Mouse (Mus musculus): ENCODE measurements around the gene Trim27. TPM values are rescaled to one million over a fixed set of nuclear protein-coding genes. Genes with fewer than 3 reads are reported as not detected.

The Trim27 gene
- total RNA-seq, 4 experiments from 2014 or later, result 37.2 to 44.2 (median 40.2) TPM

GRCm38 (mm10) chr13:21172241-21173027 is 6.8 kb upstream of the Trim27 start:
- DNase-seq (ENCODE audit: low spot score in 2 of 2), result peak in 1 of 2 experiments; percentile 80

GRCm38 (mm10) chr13:21173072-21173471 is 6.2 kb upstream of the Trim27 start:
- DNase-seq (ENCODE audit: low spot score in 2 of 2), result peak; percentile 65 to 69

GRCm38 (mm10) chr13:21176733-21177132 is 2.5 kb upstream of the Trim27 start:
- no peak for DNase-seq (ENCODE audit: low spot score in 2 of 2)

GRCm38 (mm10) chr13:21177657-21178056 is 1.6 kb upstream of the Trim27 start:
- DNase-seq (ENCODE audit: low spot score in 2 of 2), result no peak

- no peak for DNase-seq (ENCODE audit: low spot score in 2 of 2)
These were observed 881 bp upstream of the Trim27 start for GRCm38 (mm10) chr13:21178364-21178763.

GRCm38 (mm10) chr13:21179724-21180550 is 692 bp downstream of the Trim27 start:
- peak; percentile 79 to 85 for DNase-seq (ENCODE audit: low spot score in 2 of 2)

- DNase-seq (ENCODE audit: low spot score in 2 of 2), result no peak
These were observed 1.6 kb downstream of the Trim27 start for GRCm38 (mm10) chr13:21180551-21181530.

GRCm38 (mm10) chr13:21181996-21182395 is 2.8 kb downstream of the Trim27 start:
- DNase-seq (ENCODE audit: low spot score in 2 of 2), result no peak

GRCm38 (mm10) chr13:21183066-21183465 is 3.8 kb downstream of the Trim27 start:
- DNase-seq (ENCODE audit: low spot score in 2 of 2), result no peak

GRCm38 (mm10) chr13:21183661-21184060 is 4.4 kb downstream of the Trim27 start:
- no peak for DNase-seq (ENCODE audit: low spot score in 2 of 2)

- no peak for DNase-seq (ENCODE audit: low spot score in 2 of 2)
These were observed 6.3 kb downstream of the Trim27 start for GRCm38 (mm10) chr13:21185521-21185920.

- no peak for DNase-seq (ENCODE audit: low spot score in 2 of 2)
These were observed 16.4 kb downstream of the Trim27 start for GRCm38 (mm10) chr13:21195406-21196228.

- DNase-seq (ENCODE audit: low spot score in 2 of 2), result no peak
These were observed 18.5 kb downstream of the Trim27 start for GRCm38 (mm10) chr13:21197721-21198120.

- no peak for DNase-seq (ENCODE audit: low spot score in 2 of 2)
These were observed 19.1 kb downstream of the Trim27 start for GRCm38 (mm10) chr13:21198313-21198712.

- no peak for DNase-seq (ENCODE audit: low spot score in 2 of 2)
These were observed 20.1 kb downstream of the Trim27 start for GRCm38 (mm10) chr13:21199046-21200028.

GRCm38 (mm10) chr13:21200043-21200999 is 21.1 kb downstream of the Trim27 start:
- peak; percentile 88 to 98 for DNase-seq (ENCODE audit: low spot score in 2 of 2)

GRCm38 (mm10) chr13:21215275-21215983 is 36.2 kb downstream of the Trim27 start:
- peak; percentile 69 to 90 for DNase-seq (ENCODE audit: low spot score in 2 of 2)
